Mouse (Mus musculus) kidney, adult 2 months (tissue): Measurements from ENCODE around the gene Stat5a. TPM values are rescaled to one million over a fixed set of nuclear protein-coding genes. Genes with fewer than 3 reads are reported as not detected.
A peak's percentile ranks its signal among the peaks of the same experiment; 100 is the strongest.

Source experiments
- DNase-seq: peaks from one replicate; pipeline ENCODE4 v3.0.0; 2021
- H3K27ac ChIP-seq: fragments of 200-500 bp; 2 replicates; pipeline ENCODE4 v1.5.1; 2012; ENCODE audit warnings: low read depth, low read length, control low read depth, inconsistent platforms; ENCODE audit not compliant: insufficient read depth
- H3K27me3 ChIP-seq: fragments of 200-500 bp; replicated peaks from 2 replicates; pipeline ENCODE4 v1.6.1; 2012; ENCODE audit warnings: mild to moderate bottlenecking, moderate library complexity, low read length, inconsistent platforms; ENCODE audit not compliant: control insufficient read depth, insufficient read depth
- H3K36me3 ChIP-seq: fragments of 200-500 bp; 2 replicates; pipeline ENCODE4 v1.6.1; 2012; ENCODE audit warnings: mild to moderate bottlenecking, moderate library complexity, low read length, inconsistent platforms; ENCODE audit not compliant: control insufficient read depth, insufficient read depth
- H3K4me1 ChIP-seq: fragments of 200-500 bp; 2 replicates; pipeline ENCODE4 v1.6.1; 2011; ENCODE audit warnings: low read length; ENCODE audit not compliant: control insufficient read depth, insufficient read depth
- H3K4me3 ChIP-seq: fragments of 200-500 bp; 2 replicates; pipeline ENCODE4 v1.5.1; 2011; ENCODE audit warnings: mild to moderate bottlenecking, low read depth, low read length, control low read depth; ENCODE audit not compliant: insufficient read depth
- CTCF ChIP-seq: fragments of 200-500 bp; conservative IDR thresholded peaks from 2 replicates; pipeline ENCODE4 v1.5.1; 2011; ENCODE audit warnings: low read depth, mild to moderate bottlenecking, control low read depth, low read length, moderate library complexity, mixed read lengths; ENCODE audit not compliant: insufficient read depth, insufficient read length
- POLR2A ChIP-seq: fragments of 200-500 bp; IDR thresholded peaks from one replicate; pipeline ENCODE4 v1.6.1; 2011; ENCODE audit warnings: low read depth, low read length, control low read depth
- WGBS: fragments of 180-500 bp; shearing (Covaris S2); methylation state at CpG from one replicate; pipeline ENCODE4 v1.1.7; 2018; 5-methylcytosine and 5-hydroxymethylcytosine counted together
- polyA plus RNA-seq: library from polyadenylated mRNA; depleted of rRNA; stranded (reverse); fragments of >200 nt; gene quantifications from 2 replicates; pipeline ENCODE4 v1.2.3, GENCODE M21; 2012

Stat5a gene
- polyA plus RNA-seq, 1 experiment = 15.8 TPM

DNA sequence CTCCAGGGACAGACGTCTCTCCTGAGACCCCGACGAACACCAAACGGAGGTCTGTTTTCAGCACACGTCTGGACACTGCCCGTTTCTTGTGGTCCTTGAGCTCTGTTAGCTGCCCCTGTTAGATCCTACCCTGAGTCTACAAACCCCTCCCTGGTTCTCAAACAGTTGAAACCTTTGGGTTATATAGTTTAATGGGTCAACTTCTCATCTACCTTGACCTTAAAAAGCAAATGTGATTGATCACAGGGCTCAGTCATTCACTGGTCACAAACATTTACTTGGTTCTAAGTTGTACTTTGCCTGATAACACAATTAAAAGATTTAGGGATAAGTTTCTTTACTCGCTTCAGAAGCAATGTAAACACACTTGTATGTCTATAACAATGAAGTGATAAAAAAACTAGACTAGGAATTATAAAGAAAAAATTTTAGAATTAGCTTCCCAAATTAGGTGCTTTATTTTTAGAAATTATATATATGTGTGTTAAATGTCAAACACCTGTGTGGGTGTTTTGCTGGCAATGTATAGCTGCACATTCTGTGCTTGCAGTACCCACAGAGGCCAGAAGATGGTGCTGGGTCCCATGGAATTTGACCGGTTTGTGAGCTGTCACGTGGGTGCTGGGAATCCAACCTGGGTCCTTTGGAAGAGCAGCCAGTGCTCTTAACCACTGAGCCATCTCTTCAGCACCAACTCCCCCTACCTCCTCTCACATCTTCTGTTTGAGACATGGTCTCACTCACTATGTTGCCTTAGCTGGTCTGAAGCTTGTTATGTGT is 22.0 kb upstream of the Stat5a start:
- DNase-seq = no peak
- Histone ChIP-seq H3K4me3 (no peak overlapping the region), H3K27ac (no peak overlapping the region), H3K36me3 (no peaks in the 10 kb centered on the region), H3K4me1 (peaks cover 7% of the 10 kb centered on the region; the same call in 1 of the 2 replicates), H3K27me3 (no peaks in the 10 kb centered on the region)
- WGBS = 88% methylated on average over 9 of the region's 9 CpGs
- TF ChIP-seq POLR2A (no peak), CTCF (peak; percentile 47)

DNA sequence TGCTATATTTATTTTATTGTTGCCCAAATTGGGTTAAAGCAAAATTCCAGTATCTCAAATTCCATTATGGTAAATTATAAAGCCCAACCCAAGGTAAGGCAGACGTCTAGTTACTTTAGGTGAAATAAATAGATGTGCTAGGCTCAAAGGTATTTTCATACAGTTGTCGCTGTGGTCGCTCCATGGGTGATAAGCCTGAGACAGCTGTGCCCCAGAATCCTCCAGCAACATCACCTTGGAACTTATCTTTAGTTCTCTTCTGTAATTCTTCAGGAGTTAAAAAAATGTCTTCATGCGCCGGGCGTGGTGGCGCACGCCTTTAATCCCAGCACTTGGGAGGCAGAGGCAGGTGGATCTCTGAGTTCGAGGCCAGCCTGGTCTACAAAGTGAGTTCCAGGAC is 20.3 kb upstream of the Stat5a start:
- DNase-seq = no peak
- H3K27ac ChIP-seq = no peak overlapping the region
- no peaks in the 10 kb centered on the region for H3K36me3 ChIP-seq
- H3K4me1 ChIP-seq = peaks cover 3% of the 10 kb centered on the region; the same call in 1 of the 2 replicates
- H3K4me3 ChIP-seq = no peak overlapping the region
- 94% methylated on average over 9 of the region's 9 CpGs for whole genome bisulfite sequencing
- TF ChIP-seq POLR2A = no peak
- TF ChIP-seq CTCF = no peak
- no peaks in the 10 kb centered on the region for H3K27me3 ChIP-seq

DNA sequence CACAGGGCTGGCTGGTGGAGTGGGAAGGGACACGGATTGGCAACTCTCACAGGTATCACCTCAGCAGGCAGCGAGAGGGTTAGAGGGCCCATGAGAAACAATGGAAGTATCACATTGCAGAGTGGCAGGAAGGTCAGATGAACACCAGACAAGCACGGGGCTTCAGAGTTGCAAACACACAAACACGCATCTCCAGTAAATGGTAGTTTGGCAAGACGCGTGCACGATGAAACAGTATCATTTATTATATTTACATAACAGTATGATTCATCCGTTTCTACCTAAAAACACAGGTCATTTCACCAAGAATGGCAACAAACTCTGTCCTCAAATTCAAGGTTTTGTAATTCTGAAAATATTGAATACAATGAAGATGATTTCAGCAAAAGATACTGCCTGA is 19.6 kb upstream of the Stat5a start:
- TF ChIP-seq POLR2A (no peak), CTCF (no peak)

DNA sequence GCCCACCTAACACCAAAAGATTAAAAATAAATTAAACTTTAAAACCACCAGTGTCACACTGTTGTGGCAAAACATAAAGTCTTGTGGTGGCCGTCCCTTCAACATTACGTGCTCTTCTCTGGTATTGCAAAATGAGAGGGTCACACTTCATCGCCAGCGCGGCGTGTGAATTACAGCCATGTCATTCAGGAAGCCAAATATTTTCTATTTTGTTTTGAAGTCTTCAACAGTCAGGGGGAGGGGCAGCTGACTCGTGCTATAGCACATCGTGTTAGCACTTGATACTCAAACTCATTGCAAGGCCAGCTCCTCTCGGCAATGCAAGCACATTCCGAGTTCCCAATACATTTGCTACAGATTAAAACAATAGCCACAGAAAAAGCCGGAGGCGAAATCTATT is 18.3 kb upstream of the Stat5a start:
- no peaks in the 10 kb centered on the region for H3K27me3 ChIP-seq
- H3K4me3 ChIP-seq = no peak overlapping the region
- H3K36me3 ChIP-seq = no peaks in the 10 kb centered on the region
- WGBS = 41% methylated on average over 12 of the region's 12 CpGs
- TF ChIP-seq POLR2A (no peak), CTCF (no peak)
- DNase-seq = no peak
- H3K4me1 ChIP-seq = peaks cover 3% of the 10 kb centered on the region; the same call in 1 of the 2 replicates
- no peak overlapping the region for H3K27ac ChIP-seq

More for the DNA sequence above, 19.6 kb upstream of the Stat5a start:
- no peak for DNase-seq
- Histone ChIP-seq H3K36me3 (no peaks in the 10 kb centered on the region), H3K27me3 (no peaks in the 10 kb centered on the region), H3K4me3 (no peak overlapping the region), H3K27ac (no peak overlapping the region), H3K4me1 (peaks cover 3% of the 10 kb centered on the region; the same call in 1 of the 2 replicates)
- WGBS = 57% methylated on average over 8 of the region's 8 CpGs

DNA sequence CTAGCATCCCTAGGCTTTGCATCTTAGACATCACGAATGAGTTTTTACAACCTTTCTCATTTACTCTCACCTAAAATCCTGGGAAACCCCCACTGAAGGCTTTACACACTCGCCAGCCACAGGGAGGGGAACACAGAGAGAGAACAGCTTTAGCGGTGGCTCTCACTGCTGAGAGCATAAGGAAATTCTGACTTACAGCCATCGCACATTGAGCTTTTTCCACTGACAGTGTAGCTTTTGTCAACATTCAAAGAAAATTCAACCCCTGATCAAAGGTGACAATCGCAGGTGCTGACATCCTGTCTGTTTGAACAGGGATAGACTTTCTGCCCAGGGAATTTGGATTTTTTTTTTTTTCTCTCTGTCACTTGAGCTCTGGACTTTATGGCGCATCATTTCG is 17.1 kb upstream of the Stat5a start:
- Histone ChIP-seq H3K27ac (no peak overlapping the region), H3K27me3 (no peaks in the 10 kb centered on the region)
- 75% methylated on average over 7 of the region's 7 CpGs for WGBS

DNA sequence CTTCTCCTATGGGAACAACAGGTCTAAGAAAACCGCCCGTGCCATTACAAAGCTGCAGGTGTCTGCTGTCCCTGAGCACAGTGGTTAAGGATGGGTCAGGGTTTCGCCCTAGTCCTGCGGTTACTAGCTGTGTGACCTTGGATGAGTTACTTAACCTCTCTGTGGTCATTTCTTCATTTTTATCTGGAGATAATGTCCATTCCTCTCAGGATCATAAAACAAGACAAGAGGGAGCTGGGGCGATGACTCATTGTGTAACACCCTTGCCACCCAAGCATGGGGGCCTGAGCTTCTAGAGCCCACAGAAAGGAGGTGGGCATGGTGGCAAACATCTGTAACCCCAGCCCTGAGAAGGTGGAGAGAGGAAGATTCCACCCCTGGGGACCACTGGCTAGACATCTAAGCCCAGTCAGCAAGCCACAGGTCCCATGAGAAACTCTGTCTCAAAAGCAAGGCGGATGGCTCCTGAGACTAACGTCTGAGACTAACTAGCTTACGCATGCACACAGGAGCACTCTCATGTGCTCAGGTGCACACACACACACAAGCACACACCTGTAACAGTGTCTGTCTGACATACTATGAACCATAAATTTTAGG is 16.0 kb upstream of the Stat5a start:
- no peak overlapping the region for H3K27ac ChIP-seq
- no peaks in the 10 kb centered on the region for H3K36me3 ChIP-seq
- H3K4me3 ChIP-seq = no peak overlapping the region
- TF ChIP-seq POLR2A = no peak
- TF ChIP-seq CTCF = no peak
- DNase-seq = no peak
- no peaks in the 10 kb centered on the region for H3K27me3 ChIP-seq
- peaks cover 6% of the 10 kb centered on the region; the same call in 1 of the 2 replicates for H3K4me1 ChIP-seq
- 95% methylated on average over 8 of the region's 8 CpGs for whole genome bisulfite sequencing

More for the DNA sequence above, 17.1 kb upstream of the Stat5a start:
- no peak for DNase-seq
- H3K4me3 ChIP-seq = no peak overlapping the region
- no peak for TF ChIP-seq CTCF
- TF ChIP-seq POLR2A = no peak
- H3K4me1 ChIP-seq = peaks cover 5% of the 10 kb centered on the region; the same call in 1 of the 2 replicates
- H3K36me3 ChIP-seq = no peaks in the 10 kb centered on the region

DNA sequence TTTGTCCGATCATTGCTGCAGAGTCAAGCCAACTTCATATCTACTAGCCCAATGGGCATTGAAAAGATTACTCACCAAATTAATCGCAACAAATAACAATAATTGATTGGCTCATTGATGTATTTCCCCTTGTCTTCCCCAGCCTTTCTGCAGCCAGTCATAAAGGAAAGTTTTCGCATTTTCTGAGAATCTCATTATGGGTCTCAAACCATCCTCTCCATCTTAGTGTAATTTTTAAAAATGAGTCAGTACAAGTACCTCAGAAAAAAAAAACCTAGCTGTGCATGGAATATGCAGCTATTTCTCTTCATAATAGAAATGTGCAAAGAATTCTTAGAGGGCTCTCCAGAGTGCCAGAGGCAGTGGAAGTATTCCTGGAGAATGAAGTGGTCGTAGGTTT is 15.0 kb upstream of the Stat5a start:
- no peak overlapping the region for H3K4me3 ChIP-seq
- H3K27me3 ChIP-seq = no peaks in the 10 kb centered on the region
- WGBS = 85% methylated on average over 4 of the region's 4 CpGs
- H3K27ac ChIP-seq = no peak overlapping the region
- TF ChIP-seq POLR2A = no peak
- no peak for DNase-seq
- H3K36me3 ChIP-seq = no peaks in the 10 kb centered on the region
- peaks cover 9% of the 10 kb centered on the region; the same call in 1 of the 2 replicates for H3K4me1 ChIP-seq
